Mouse (Mus musculus) lung, postnatal 25 days (tissue): ENCODE data around the gene Ccdc12.
A peak's percentile ranks its signal among the peaks of the same experiment; 100 is the strongest.

ENCODE experiments used
- DNase-seq: peaks from one replicate; pipeline ENCODE4 v3.0.0; 2022; ENCODE audit warnings: low spot score

Ccdc12 gene

GRCm38 (mm10) chr9:110742295-110742950, 86.1 kb downstream of the Ccdc12 start:
- DNase-seq: no peak

- DNase-seq: no peak
These were observed 86.7 kb downstream of the Ccdc12 start for GRCm38 (mm10) chr9:110742951-110743455.

GRCm38 (mm10) chr9:110743456-110744323, 87.4 kb downstream of the Ccdc12 start:
- DNase-seq: no peak

GRCm38 (mm10) chr9:110745752-110746151, 89.4 kb downstream of the Ccdc12 start:
- DNase-seq: no peak

GRCm38 (mm10) chr9:110746238-110746637, 89.9 kb downstream of the Ccdc12 start:
- DNase-seq: no peak

GRCm38 (mm10) chr9:110746961-110747360, 90.7 kb downstream of the Ccdc12 start, which contains the start of gene Pth1r:
Gene Pth1r, minus strand, starts transcription at chr9:110747145.
- DNase-seq: no peak

GRCm38 (mm10) chr9:110748451-110748850, 92.1 kb downstream of the Ccdc12 start:
- no peak for DNase-seq

- no peak for DNase-seq
These were observed 94.3 kb downstream of the Ccdc12 start for GRCm38 (mm10) chr9:110750404-110751187.

- DNase-seq: no peak
These were observed 95.1 kb downstream of the Ccdc12 start for GRCm38 (mm10) chr9:110751412-110751811.

- no peak for DNase-seq
These were observed 96.7 kb downstream of the Ccdc12 start for GRCm38 (mm10) chr9:110752917-110753435.

GRCm38 (mm10) chr9:110753773-110754172, 97.5 kb downstream of the Ccdc12 start:
- no peak for DNase-seq

- no peak for DNase-seq
These were observed 101.5 kb downstream of the Ccdc12 start for GRCm38 (mm10) chr9:110757816-110758215.

GRCm38 (mm10) chr9:110758605-110759004, 102.3 kb downstream of the Ccdc12 start:
- DNase-seq: peak; percentile 37

- DNase-seq: peak; percentile 61
These were observed 103.0 kb downstream of the Ccdc12 start for GRCm38 (mm10) chr9:110759265-110759664.

- no peak for DNase-seq
These were observed 104.6 kb downstream of the Ccdc12 start for GRCm38 (mm10) chr9:110760886-110761285.
